Mouse (Mus musculus): ENCODE measurements around the gene Apex1. TPM values are rescaled to one million over a fixed set of nuclear protein-coding genes. Genes with fewer than 3 reads are reported as not detected.
"Not testable (repeated sequence)": the region's sequence is repeated elsewhere in the genome, so short reads cannot be mapped to it uniquely, and the experiment has no call there.

Apex1 gene
- polyA plus RNA-seq (2017; shearing (Covaris generic)) = 100 to 1,000 TPM in 1 of 2 experiments, 10 to 100 TPM in 1; 72.8 to 108 TPM

- peak; percentile 96 for ATAC-seq
Measured at GRCm38 (mm10) chr14:50924281-50925064, at the start of gene Apex1, which contains the start of gene Osgep. TSS of gene Apex1 (plus strand) at chr14:50924968. TSS of gene Osgep (minus strand) at chr14:50924893.

GRCm38 (mm10) chr14:50875175-50875574 lies 49.6 kb upstream of the Apex1 start:
- no peak for ATAC-seq

GRCm38 (mm10) chr14:50875591-50876230 lies 49.1 kb upstream of the Apex1 start:
- ATAC-seq = no peak

GRCm38 (mm10) chr14:50876236-50876950 lies 48.4 kb upstream of the Apex1 start:
- ATAC-seq = no peak

- no peak for ATAC-seq
Measured at GRCm38 (mm10) chr14:50891621-50892020, 33.1 kb upstream of the Apex1 start.

GRCm38 (mm10) chr14:50892091-50892490 lies 32.7 kb upstream of the Apex1 start:
- no peak for ATAC-seq

GRCm38 (mm10) chr14:50892541-50893459 lies 32.0 kb upstream of the Apex1 start:
- no peak for ATAC-seq

- no peak for ATAC-seq
Measured at GRCm38 (mm10) chr14:50895407-50895806, 29.4 kb upstream of the Apex1 start.

GRCm38 (mm10) chr14:50895985-50896746 lies 28.6 kb upstream of the Apex1 start:
- ATAC-seq = no peak

- ATAC-seq = no peak
Measured at GRCm38 (mm10) chr14:50896747-50897373, 27.9 kb upstream of the Apex1 start.

GRCm38 (mm10) chr14:50897374-50897765 lies 27.4 kb upstream of the Apex1 start, which contains the start of gene Klhl33:
TSS of gene Klhl33 (minus strand) at chr14:50897507.
- no peak for ATAC-seq

- ATAC-seq = not testable (repeated sequence)
Measured at GRCm38 (mm10) chr14:50897992-50898391, 26.8 kb upstream of the Apex1 start.

- ATAC-seq = no peak
Measured at GRCm38 (mm10) chr14:50903973-50904827, 20.6 kb upstream of the Apex1 start.

- ATAC-seq = no peak
Measured at GRCm38 (mm10) chr14:50904828-50905129, 20.0 kb upstream of the Apex1 start.

GRCm38 (mm10) chr14:50905327-50905726 lies 19.4 kb upstream of the Apex1 start:
- not testable (repeated sequence) for ATAC-seq

- ATAC-seq = no peak
Measured at GRCm38 (mm10) chr14:50908126-50908525, 16.6 kb upstream of the Apex1 start.

- no peak for ATAC-seq
Measured at GRCm38 (mm10) chr14:50911356-50911755, 13.4 kb upstream of the Apex1 start.

- not testable (repeated sequence) for ATAC-seq
Measured at GRCm38 (mm10) chr14:50923437-50923836, 1.3 kb upstream of the Apex1 start.

GRCm38 (mm10) chr14:50925111-50925920 lies 548 bp downstream of the Apex1 start:
- ATAC-seq = peak; percentile 5

Data from activated CD4-positive, CD25-positive, alpha-beta regulatory T cell, adult 4 months (primary cell).